Mouse (Mus musculus) lung, adult 2 months (tissue): ENCODE data around the gene Kiz. TPM values are rescaled to one million over a fixed set of nuclear protein-coding genes. Genes with fewer than 3 reads are reported as not detected.

Experiments
- DNase-seq: peaks from one replicate; pipeline ENCODE4 v3.0.0; 2022
- H3K4me1 ChIP-seq: fragments of 200-500 bp; 2 replicates; pipeline ENCODE4 v1.6.1; 2011; ENCODE audit warnings: low read length; ENCODE audit not compliant: control insufficient read depth, insufficient read depth
- H3K4me3 ChIP-seq: fragments of 200-500 bp; replicated peaks from 2 replicates; pipeline ENCODE3; 2011; ENCODE audit warnings: low read depth, mild to moderate bottlenecking, control low read depth, low read length; ENCODE audit errors: extremely low read depth
- CTCF ChIP-seq: fragments of 200-500 bp; IDR thresholded peaks from 2 replicates; pipeline ENCODE4 v1.5.1; 2011; ENCODE audit warnings: mild to moderate bottlenecking, low read length, control low read depth; ENCODE audit not compliant: insufficient read depth
- POLR2A ChIP-seq: fragments of 200-500 bp; IDR thresholded peaks from 2 replicates; pipeline ENCODE4 v1.6.1; 2011; ENCODE audit warnings: low read depth, mild to moderate bottlenecking, control low read depth, low read length, borderline replicate concordance; ENCODE audit errors: extremely low read depth
- WGBS: fragments of 180-500 bp; shearing (Covaris S2); methylation state at CpG from one replicate; pipeline ENCODE4 v1.1.7; 2018; 5-methylcytosine and 5-hydroxymethylcytosine counted together
- polyA plus RNA-seq: library from polyadenylated mRNA; depleted of rRNA; stranded (reverse); fragments of >200 nt; gene quantifications from 2 replicates; pipeline ENCODE4 v1.2.3, GENCODE M21; 2012

The Kiz gene
- polyA plus RNA-seq, 1 experiment, result 8.0 TPM

- Histone ChIP-seq H3K4me1 (peaks cover 6% of the 10 kb centered on the region; the same call in 1 of the 2 replicates), H3K4me3 (peak overlapping the region; percentile 4)
- peak; percentile 37 for DNase-seq
- TF ChIP-seq CTCF (no peak), POLR2A (no peak)
- 3% methylated on average over 63 of the region's 63 CpGs for WGBS
Observed at GRCm38 (mm10) chr2:146834314-146835201, 21.1 kb upstream of the Kiz start.

DNA sequence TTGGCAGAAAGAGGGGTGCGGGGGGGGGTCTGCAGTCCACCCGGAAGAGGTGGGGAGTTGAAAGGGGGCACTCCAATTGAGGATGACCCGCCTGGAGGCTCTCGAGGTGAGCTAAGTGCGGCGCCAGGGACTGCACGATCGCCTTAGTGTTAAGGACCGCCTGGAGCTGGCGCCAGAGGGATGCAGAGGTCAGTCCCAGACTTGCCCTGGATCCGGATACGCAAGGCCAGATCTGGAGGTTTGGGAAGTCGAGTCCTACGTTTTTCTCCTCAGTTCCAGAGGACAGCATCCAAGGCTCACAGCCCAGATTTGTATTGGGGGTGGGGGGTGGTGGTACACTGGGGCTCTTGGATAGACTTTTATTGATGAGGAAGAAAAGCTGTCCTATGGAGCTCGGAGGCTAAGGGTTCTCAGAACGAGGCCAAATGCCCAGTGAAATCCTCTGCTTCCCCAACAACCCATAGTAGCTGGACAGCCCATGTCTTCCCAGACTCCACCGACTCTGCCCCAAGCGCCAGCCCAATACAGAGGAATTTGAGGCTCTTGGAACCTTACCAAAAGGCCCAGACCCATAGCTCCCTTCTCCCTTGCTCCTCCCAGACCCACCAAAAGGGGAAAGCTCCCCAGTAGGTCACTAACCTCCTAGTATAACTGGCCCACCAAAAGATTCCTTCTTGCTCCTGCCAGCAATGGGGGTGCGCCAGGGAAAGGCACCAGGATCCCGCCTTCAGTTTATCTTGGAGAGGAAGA, 20.2 kb upstream of the Kiz start:
- peaks cover 6% of the 10 kb centered on the region; the same call in 1 of the 2 replicates for H3K4me1 ChIP-seq
- DNase-seq, result peak; percentile 16
- TF ChIP-seq CTCF, result no peak
- no peak for TF ChIP-seq POLR2A
- no peak overlapping the region for H3K4me3 ChIP-seq
- WGBS, result 8% methylated on average over 20 of the region's 20 CpGs

GRCm38 (mm10) chr2:146836246-146836645, 19.4 kb upstream of the Kiz start:
- peaks cover 6% of the 10 kb centered on the region; the same call in 1 of the 2 replicates for H3K4me1 ChIP-seq
- H3K4me3 ChIP-seq, result no peak overlapping the region
- DNase-seq, result peak; percentile 17
- TF ChIP-seq CTCF (no peak), POLR2A (no peak)
- WGBS, result 9% methylated on average over 13 of the region's 13 CpGs

DNA sequence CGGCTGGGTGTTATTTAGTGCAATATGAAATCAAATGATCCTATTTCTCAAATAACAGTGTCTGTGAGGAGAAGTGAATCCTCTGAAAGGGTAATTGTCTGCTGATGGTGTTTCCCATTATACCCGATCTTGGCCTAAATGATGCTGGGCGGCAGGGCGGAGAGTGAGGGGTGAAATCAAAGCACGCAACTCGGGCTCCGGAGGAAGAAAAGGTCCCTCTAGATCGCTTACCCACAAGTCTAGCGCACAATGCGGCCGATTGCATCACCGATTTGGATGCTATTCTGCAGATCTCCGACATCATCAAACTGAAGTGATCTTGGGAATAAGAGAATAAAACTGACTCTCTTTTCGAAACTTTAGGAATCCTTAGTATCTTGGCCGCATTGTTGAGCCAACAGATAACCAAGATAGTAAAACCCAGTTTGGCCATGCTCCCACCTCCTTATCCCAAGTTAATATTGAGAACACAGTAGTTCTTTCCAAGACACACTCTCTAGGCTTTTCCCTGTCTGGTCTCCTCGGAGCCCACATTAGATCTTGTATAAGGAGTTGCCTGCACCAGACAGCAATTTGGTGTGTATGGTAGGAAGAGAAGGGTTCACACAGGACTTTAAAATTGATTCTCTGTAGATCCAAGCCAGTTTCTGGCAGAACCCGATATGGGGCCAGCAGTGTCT, 18.7 kb upstream of the Kiz start:
- Histone ChIP-seq H3K4me1 (peaks cover 6% of the 10 kb centered on the region; the same call in 1 of the 2 replicates), H3K4me3 (no peak overlapping the region)
- WGBS, result 11% methylated on average over 17 of the region's 17 CpGs
- no peak for DNase-seq
- no peak for TF ChIP-seq POLR2A
- TF ChIP-seq CTCF, result no peak

- WGBS, result 34% methylated on average over 1 of the region's 1 CpGs
- no peak for TF ChIP-seq CTCF
- TF ChIP-seq POLR2A, result no peak
- Histone ChIP-seq H3K4me1 (peaks cover 6% of the 10 kb centered on the region; the same call in 1 of the 2 replicates), H3K4me3 (no peak overlapping the region)
- DNase-seq, result no peak
Observed at GRCm38 (mm10) chr2:146837653-146838052, 18.0 kb upstream of the Kiz start.

DNA sequence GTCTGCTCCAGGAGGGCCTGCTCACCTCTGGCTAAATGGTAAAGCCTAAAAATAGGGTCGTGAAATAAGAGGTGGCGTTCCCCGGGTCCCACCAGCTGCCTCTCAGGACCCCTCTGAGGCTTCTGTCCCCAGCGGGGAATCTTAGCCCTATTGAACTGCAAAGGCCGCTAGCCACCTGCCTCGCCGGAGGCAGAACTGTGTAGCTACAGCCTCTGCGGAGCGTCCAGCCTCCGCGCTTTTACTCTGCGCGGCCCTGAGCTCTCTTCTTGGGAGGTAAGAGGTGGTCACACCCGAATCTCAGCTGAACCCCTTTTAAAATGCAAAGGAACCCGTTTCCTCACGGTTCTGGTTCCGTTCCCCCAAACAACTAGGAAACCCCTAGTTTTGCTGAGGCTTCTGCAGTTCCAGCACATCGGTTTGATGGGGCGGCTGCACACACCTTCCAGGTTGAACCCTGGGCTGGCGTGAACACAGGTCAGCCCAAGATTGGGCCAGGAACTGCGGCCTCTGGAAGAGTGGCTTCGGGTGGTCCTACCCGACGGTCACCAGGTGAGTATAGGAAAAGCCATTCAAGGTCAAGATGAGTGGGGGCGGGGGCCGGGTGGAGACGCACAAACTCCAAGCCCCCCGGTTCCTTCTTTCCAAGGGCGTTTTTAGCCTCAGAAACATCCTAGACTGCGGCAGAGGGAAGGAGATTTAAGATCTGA, 16.9 kb upstream of the Kiz start:
- Histone ChIP-seq H3K4me1 (peaks cover 6% of the 10 kb centered on the region; the same call in 1 of the 2 replicates), H3K4me3 (no peak overlapping the region)
- DNase-seq, result peak; percentile 9
- TF ChIP-seq CTCF (no peak), POLR2A (no peak)
- WGBS, result 6% methylated on average over 30 of the region's 30 CpGs

- 5% methylated on average over 36 of the region's 36 CpGs for WGBS
- Histone ChIP-seq H3K4me3 (no peak overlapping the region), H3K4me1 (peaks cover 5% of the 10 kb centered on the region; the same call in 1 of the 2 replicates)
- TF ChIP-seq POLR2A, result no peak
- TF ChIP-seq CTCF, result no peak
- DNase-seq, result peak; percentile 8
Observed at GRCm38 (mm10) chr2:146839303-146840030, 16.2 kb upstream of the Kiz start.

DNA sequence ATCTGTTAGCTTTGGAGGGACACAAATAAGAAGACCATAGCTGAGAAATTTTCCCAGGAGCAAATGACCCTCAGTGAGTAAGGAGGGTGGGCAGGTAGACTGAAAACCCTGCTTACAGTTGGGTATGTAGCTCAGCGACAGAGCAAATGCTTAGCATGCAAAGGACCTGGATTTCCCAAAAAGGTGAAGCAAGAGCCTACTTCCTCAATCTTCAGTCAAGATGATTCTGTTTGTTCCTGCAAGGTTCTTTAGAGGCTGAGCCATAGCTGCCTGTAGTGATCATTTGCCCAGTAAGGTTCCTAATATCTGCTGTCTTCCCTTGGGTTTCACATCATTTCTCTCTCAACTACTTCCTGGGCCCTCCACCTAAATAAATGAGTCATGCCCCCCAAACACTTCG, 7.8 kb upstream of the Kiz start:
- Histone ChIP-seq H3K4me1 (no peaks in the 10 kb centered on the region), H3K4me3 (no peak overlapping the region)
- no peak for DNase-seq
- no peak for TF ChIP-seq POLR2A
- no peak for TF ChIP-seq CTCF
- WGBS, result 79% methylated on average over 2 of the region's 2 CpGs
